ENCODE assay signal across 17 mouse cellular contexts in genomic region chr13:29502481-29503146, GRCm38 (mm10).
DNase-seq lines count a peak whose midpoint lies in the region; ATAC-seq and TF ChIP-seq lines count a peak whose summit lies in the region.
"Had no signal": no experiment of that assay in that cellular context is flagged by ENCODE, and none has a peak within 500 bp of the region (broad histone marks: within the 10 kb centered on the region; RNA-seq: fewer than 3 reads in every experiment).

No protein-coding gene starts in this region.

- no peak overlapping the region for H3K9ac ChIP-seq in kidney, postnatal 0 days (ENCODE audit: low read depth, low read length)
- no peak overlapping the region for H3K9ac ChIP-seq in intestine, embryonic 14.5 days (ENCODE audit: low read length)
- H3K9ac ChIP-seq: forebrain, embryonic 13.5 days; limb, embryonic 15.5 days; midbrain, embryonic 13.5 days had no signal

- no peaks in the 10 kb centered on the region for H3K36me3 ChIP-seq in kidney, postnatal 0 days (ENCODE audit: insufficient read depth, low read length)
- H3K36me3 ChIP-seq in intestine, embryonic 14.5 days (ENCODE audit: control insufficient read depth, insufficient read depth, low read length) = no peaks in the 10 kb centered on the region
- H3K36me3 ChIP-seq: limb, embryonic 15.5 days; midbrain, embryonic 13.5 days had no signal

- no peaks in the 10 kb centered on the region for H3K27me3 ChIP-seq in kidney, postnatal 0 days (ENCODE audit: insufficient read depth, low read length)
- no peaks in the 10 kb centered on the region for H3K27me3 ChIP-seq in intestine, embryonic 14.5 days (replicated peaks; ENCODE audit: control insufficient read depth, insufficient read depth, low read length)
- H3K27me3 ChIP-seq: CH12.LX; forebrain, embryonic 13.5 days; limb, embryonic 15.5 days; midbrain, embryonic 13.5 days had no signal

- H3K27ac ChIP-seq in kidney, postnatal 0 days = no peak overlapping the region
- H3K27ac ChIP-seq in intestine, embryonic 14.5 days (ENCODE audit: low read depth) = no peak overlapping the region
- H3K27ac ChIP-seq: limb, embryonic 15.5 days; midbrain, embryonic 13.5 days had no signal

- TF ChIP-seq CTCF in kidney, postnatal 0 days (IDR thresholded peaks at IDR 0.05; ENCODE audit: low read depth) = no peak

- no peak overlapping the region for H3K4me2 ChIP-seq in kidney, postnatal 0 days (ENCODE audit: low read length)
- no peak overlapping the region for H3K4me2 ChIP-seq in intestine, embryonic 14.5 days (ENCODE audit: low read length)
- H3K4me2 ChIP-seq: forebrain, embryonic 13.5 days; limb, embryonic 15.5 days; midbrain, embryonic 13.5 days had no signal

- DNase-seq in frontal cortex, postnatal 25 days (ENCODE audit: low spot score in 2 of 2) = no peak
- DNase-seq in kidney, postnatal 0 days (ENCODE audit: low spot score) = peak; percentile 6
- DNase-seq in kidney, postnatal 4 days = no peak
- peak; percentile 49 for DNase-seq in intestine, embryonic 14.5 days (ENCODE audit: low spot score)
- DNase-seq in yolk sac, embryonic 10.5 days (ENCODE audit: low spot score) = peak; percentile 27
- no peak for DNase-seq in embryo, embryonic 9.5 days (ENCODE audit: extremely low spot score)
- DNase-seq in c-Kit-positive CD71-positive TER-119-positive erythroid progenitor cells, embryonic 14.5 days (ENCODE audit: low spot score) = no peak
- DNase-seq: layer of hippocampus, postnatal 36 days; lung, postnatal 14 days; thymus, adult 18-20 months; thymus, postnatal 4 days had no signal

- H3K4me1 ChIP-seq in kidney, postnatal 0 days (replicated peaks; ENCODE audit: insufficient read depth, low read length) = no peaks in the 10 kb centered on the region
- H3K4me1 ChIP-seq in intestine, embryonic 14.5 days (replicated peaks; ENCODE audit: control insufficient read depth, insufficient read depth, low read length) = peaks cover 4% of the 10 kb centered on the region; the same call in 1 of the 2 replicates

- ATAC-seq in frontal cortex, adult (ENCODE audit: low TSS enrichment) = peak; percentile 25; the same call in 1 of the 2 replicates
- no peak for ATAC-seq in kidney, postnatal 0 days (replicated peaks; ENCODE audit: low FRiP score, low read depth)
- ATAC-seq in intestine, embryonic 14.5 days (replicated peaks; ENCODE audit: low FRiP score, low TSS enrichment, low read depth) = no peak
- ATAC-seq: forebrain, embryonic 13.5 days; midbrain, embryonic 13.5 days had no signal

- WGBS in kidney, postnatal 0 days = 61% methylated on average over 5 of the region's 5 CpGs
- 37% methylated on average over 5 of the region's 5 CpGs for WGBS in intestine, embryonic 14.5 days

- H3K4me3 ChIP-seq in kidney, postnatal 0 days (replicated peaks; ENCODE audit: low read depth, low read length) = no peak overlapping the region
- no peak overlapping the region for H3K4me3 ChIP-seq in intestine, embryonic 14.5 days (ENCODE audit: low read depth, low read length)
- H3K4me3 ChIP-seq: forebrain, embryonic 13.5 days; layer of hippocampus, adult 2 months; limb, embryonic 15.5 days; midbrain, embryonic 13.5 days had no signal

- H3K9me3 ChIP-seq in kidney, postnatal 0 days (replicated peaks; ENCODE audit: low read length) = no peaks in the 10 kb centered on the region
- no peaks in the 10 kb centered on the region for H3K9me3 ChIP-seq in intestine, embryonic 14.5 days (ENCODE audit: control insufficient read depth, low read length)
- H3K9me3 ChIP-seq: forebrain, embryonic 13.5 days; limb, embryonic 15.5 days; midbrain, embryonic 13.5 days had no signal

Comparison
In these comparisons a context has a peak if more than half of its experiments do, and no peak if none do; other contexts are left out.
1. DNase-seq: peak in kidney, postnatal 0 days (single experiment), intestine, embryonic 14.5 days (single experiment) and yolk sac, embryonic 10.5 days (single experiment); none in frontal cortex, postnatal 25 days (0 of 2), kidney, postnatal 4 days (0 of 2), embryo, embryonic 9.5 days (single experiment) and c-Kit-positive CD71-positive TER-119-positive erythroid progenitor cells, embryonic 14.5 days (single experiment).